Mouse (Mus musculus) MN1 (cell line): ENCODE measurements around the gene Cryzl1.
A peak's percentile ranks its signal among the peaks of the same experiment; 100 is the strongest.

Experiments used
- DNase-seq: peaks from one replicate; pipeline ENCODE4 v3.0.0-alpha.2; 2016; ENCODE audit warnings: low spot score

The Cryzl1 gene

GRCm38 (mm10) chr16:91728123-91729065, at the start of gene Cryzl1:
Cryzl1 (minus strand) TSS chr16:91728975.
- DNase-seq: peak; percentile 97

- no peak for DNase-seq
Measured at GRCm38 (mm10) chr16:91772586-91772985, 43.8 kb upstream of the Cryzl1 start.

- DNase-seq: no peak
Measured at GRCm38 (mm10) chr16:91771334-91771733, 42.6 kb upstream of the Cryzl1 start.

- DNase-seq: peak; percentile 46
Measured at GRCm38 (mm10) chr16:91770662-91771061, 41.9 kb upstream of the Cryzl1 start.

- DNase-seq: no peak
Measured at GRCm38 (mm10) chr16:91769911-91770310, 41.1 kb upstream of the Cryzl1 start.

GRCm38 (mm10) chr16:91768586-91768985, 39.8 kb upstream of the Cryzl1 start:
- no peak for DNase-seq

GRCm38 (mm10) chr16:91767165-91767701, 38.5 kb upstream of the Cryzl1 start:
- DNase-seq: no peak

- no peak for DNase-seq
Measured at GRCm38 (mm10) chr16:91765816-91766210, 37.0 kb upstream of the Cryzl1 start.

- DNase-seq: no peak
Measured at GRCm38 (mm10) chr16:91765121-91765815, 36.5 kb upstream of the Cryzl1 start.

- no peak for DNase-seq
Measured at GRCm38 (mm10) chr16:91764414-91764813, 35.6 kb upstream of the Cryzl1 start.

GRCm38 (mm10) chr16:91763975-91764374, 35.2 kb upstream of the Cryzl1 start:
- DNase-seq: no peak

GRCm38 (mm10) chr16:91762476-91762875, 33.7 kb upstream of the Cryzl1 start:
- DNase-seq: peak; percentile 13

GRCm38 (mm10) chr16:91761761-91762160, 33.0 kb upstream of the Cryzl1 start:
- DNase-seq: no peak

- DNase-seq: no peak
Measured at GRCm38 (mm10) chr16:91761202-91761601, 32.4 kb upstream of the Cryzl1 start.

- DNase-seq: no peak
Measured at GRCm38 (mm10) chr16:91754957-91755356, 26.2 kb upstream of the Cryzl1 start.

GRCm38 (mm10) chr16:91753611-91754010, 24.8 kb upstream of the Cryzl1 start:
- no peak for DNase-seq

GRCm38 (mm10) chr16:91751644-91752385, 23.0 kb upstream of the Cryzl1 start:
- DNase-seq: no peak

GRCm38 (mm10) chr16:91747567-91747966, 18.8 kb upstream of the Cryzl1 start:
- no peak for DNase-seq

GRCm38 (mm10) chr16:91746101-91746950, 17.6 kb upstream of the Cryzl1 start:
- peak; percentile 38 for DNase-seq

- DNase-seq: no peak
Measured at GRCm38 (mm10) chr16:91743055-91743454, 14.3 kb upstream of the Cryzl1 start.

GRCm38 (mm10) chr16:91740918-91741255, 12.1 kb upstream of the Cryzl1 start:
- no peak for DNase-seq
